Mouse (Mus musculus) layer of hippocampus, adult 2 months (tissue): Measurements from ENCODE around the gene Ccdc85b. TPM values are rescaled to one million over a fixed set of nuclear protein-coding genes. Genes with fewer than 3 reads are reported as not detected.

Experiments
- DNase-seq, 2 experiments: peaks; one replicate each; pipeline ENCODE4 v3.0.0; 2022; ENCODE audit warnings: low spot score in 2 of 2
- H3K27ac ChIP-seq: fragments of 200-600 bp; 2 replicates; pipeline ENCODE4 v1.8.1; 2022
- H3K4me3 ChIP-seq: fragments of 200-600 bp; 2 replicates; pipeline ENCODE4 v1.8.1; 2022; ENCODE audit warnings: mild to moderate bottlenecking
- CTCF ChIP-seq: fragments of 200-600 bp; conservative IDR thresholded peaks from 2 replicates; pipeline ENCODE4 v1.8.1; 2022; ENCODE audit warnings: antibody characterized with exemption, mild to moderate bottlenecking, moderate library complexity
- total RNA-seq, 2 experiments: library from RNA; stranded (reverse); gene quantifications; 2 replicates each; pipeline ENCODE4 v1.2.3; 2021

Ccdc85b gene
- total RNA-seq, 2 experiments from 2014 or later = 31.5 to 33.9 TPM

- DNase-seq = no peak
- no peak for TF ChIP-seq CTCF
- no peak overlapping the region for H3K27ac ChIP-seq
- H3K4me3 ChIP-seq = no peak overlapping the region
Measured at GRCm38 (mm10) chr19:5445747-5446146, 11.9 kb downstream of the Ccdc85b start.

- no peak overlapping the region for H3K27ac ChIP-seq
- H3K4me3 ChIP-seq = no peak overlapping the region
- no peak for DNase-seq
- no peak for TF ChIP-seq CTCF
Measured at GRCm38 (mm10) chr19:5444954-5445353, 12.7 kb downstream of the Ccdc85b start.

- no peak overlapping the region for H3K4me3 ChIP-seq
- no peak for DNase-seq
- no peak for TF ChIP-seq CTCF
- no peak overlapping the region for H3K27ac ChIP-seq
Measured at GRCm38 (mm10) chr19:5444371-5444908, 13.3 kb downstream of the Ccdc85b start.

GRCm38 (mm10) chr19:5433951-5434350 lies 23.7 kb downstream of the Ccdc85b start:
- Histone ChIP-seq H3K4me3 (no peak overlapping the region), H3K27ac (peak overlapping the region; percentile 54; the same call in 1 of the 2 replicates)
- no peak for DNase-seq
- no peak for TF ChIP-seq CTCF

- peak overlapping the region; percentile 54; the same call in 1 of the 2 replicates for H3K27ac ChIP-seq
- peak overlapping the region; percentile 26; the same call in 1 of the 2 replicates for H3K4me3 ChIP-seq
- TF ChIP-seq CTCF = peak; percentile 66
- DNase-seq = no peak
Measured at GRCm38 (mm10) chr19:5432992-5433852, 24.5 kb downstream of the Ccdc85b start.

GRCm38 (mm10) chr19:5431911-5432464 lies 25.7 kb downstream of the Ccdc85b start:
- TF ChIP-seq CTCF = no peak

GRCm38 (mm10) chr19:5430408-5430807 lies 27.3 kb downstream of the Ccdc85b start:
- Histone ChIP-seq H3K4me3 (no peak overlapping the region), H3K27ac (no peak overlapping the region)
- TF ChIP-seq CTCF = no peak
- DNase-seq = no peak

More at GRCm38 (mm10) chr19:5431911-5432464, 25.7 kb downstream of the Ccdc85b start:
- no peak for DNase-seq
- Histone ChIP-seq H3K4me3 (no peak overlapping the region), H3K27ac (no peak overlapping the region)

GRCm38 (mm10) chr19:5429806-5430205 lies 27.9 kb downstream of the Ccdc85b start:
- TF ChIP-seq CTCF = no peak
- Histone ChIP-seq H3K27ac (no peak overlapping the region), H3K4me3 (no peak overlapping the region)
- DNase-seq = no peak

- H3K4me3 ChIP-seq = no peak overlapping the region
- no peak for TF ChIP-seq CTCF
- no peak for DNase-seq
- no peak overlapping the region for H3K27ac ChIP-seq
Measured at GRCm38 (mm10) chr19:5429219-5429618, 28.5 kb downstream of the Ccdc85b start.

GRCm38 (mm10) chr19:5428083-5428482 lies 29.6 kb downstream of the Ccdc85b start:
- Histone ChIP-seq H3K27ac (no peak overlapping the region), H3K4me3 (no peak overlapping the region)
- no peak for DNase-seq
- TF ChIP-seq CTCF = peak; percentile 71

GRCm38 (mm10) chr19:5426640-5427290 lies 30.9 kb downstream of the Ccdc85b start:
- Histone ChIP-seq H3K27ac (no peak overlapping the region), H3K4me3 (no peak overlapping the region)
- no peak for DNase-seq
- no peak for TF ChIP-seq CTCF

GRCm38 (mm10) chr19:5425906-5426565 lies 31.7 kb downstream of the Ccdc85b start:
- peak overlapping the region; percentile 97 for H3K27ac ChIP-seq

More at GRCm38 (mm10) chr19:5425906-5426565, 31.7 kb downstream of the Ccdc85b start:
- TF ChIP-seq CTCF = no peak
- peak overlapping the region; percentile 98 for H3K4me3 ChIP-seq
- DNase-seq = no peak
